Mouse (Mus musculus) yolk sac, embryonic 10.5 days (tissue): ENCODE measurements around the gene Fam50b.

Source experiments
- DNase-seq: peaks from one replicate; pipeline ENCODE4 v3.0.0-alpha.2; 2017; ENCODE audit warnings: low spot score

The Fam50b gene

GRCm38 (mm10) chr13:34738699-34738973, 4.0 kb downstream of the Fam50b start:
- DNase-seq = no peak

- no peak for DNase-seq
Measured at GRCm38 (mm10) chr13:34739071-34739470, 4.4 kb downstream of the Fam50b start.

GRCm38 (mm10) chr13:34741254-34741653, 6.6 kb downstream of the Fam50b start:
- no peak for DNase-seq

GRCm38 (mm10) chr13:34741813-34742568, 7.3 kb downstream of the Fam50b start:
- DNase-seq = no peak

- no peak for DNase-seq
Measured at GRCm38 (mm10) chr13:34746811-34747210, 12.2 kb downstream of the Fam50b start.

GRCm38 (mm10) chr13:34748530-34748929, 13.9 kb downstream of the Fam50b start:
- DNase-seq = no peak

GRCm38 (mm10) chr13:34759202-34759601, 24.6 kb downstream of the Fam50b start:
- DNase-seq = no peak

- DNase-seq = no peak
Measured at GRCm38 (mm10) chr13:34760518-34761287, 26.1 kb downstream of the Fam50b start.

GRCm38 (mm10) chr13:34762136-34762535, 27.5 kb downstream of the Fam50b start:
- DNase-seq = no peak

GRCm38 (mm10) chr13:34762865-34763264, 28.2 kb downstream of the Fam50b start:
- no peak for DNase-seq

- no peak for DNase-seq
Measured at GRCm38 (mm10) chr13:34765269-34765668, 30.6 kb downstream of the Fam50b start.

- DNase-seq = no peak
Measured at GRCm38 (mm10) chr13:34766572-34766971, 31.9 kb downstream of the Fam50b start.

GRCm38 (mm10) chr13:34767527-34768292, 33.1 kb downstream of the Fam50b start:
- DNase-seq = no peak

- DNase-seq = no peak
Measured at GRCm38 (mm10) chr13:34776767-34777166, 42.1 kb downstream of the Fam50b start.

GRCm38 (mm10) chr13:34780856-34781610, 46.4 kb downstream of the Fam50b start:
- no peak for DNase-seq

GRCm38 (mm10) chr13:34781611-34782009, 47.0 kb downstream of the Fam50b start:
- DNase-seq = peak; percentile 20

- no peak for DNase-seq
Measured at GRCm38 (mm10) chr13:34784818-34785217, 50.2 kb downstream of the Fam50b start.

- no peak for DNase-seq
Measured at GRCm38 (mm10) chr13:34786634-34787033, 52.0 kb downstream of the Fam50b start.

- no peak for DNase-seq
Measured at GRCm38 (mm10) chr13:34787546-34787945, 52.9 kb downstream of the Fam50b start.

GRCm38 (mm10) chr13:34789176-34789818, 54.6 kb downstream of the Fam50b start:
- no peak for DNase-seq

- DNase-seq = no peak
Measured at GRCm38 (mm10) chr13:34793066-34793465, 58.4 kb downstream of the Fam50b start.

GRCm38 (mm10) chr13:34793816-34794215, 59.2 kb downstream of the Fam50b start:
- peak; percentile 7 for DNase-seq
